Mouse (Mus musculus) forebrain, postnatal 0 days (tissue): ENCODE data around the gene Ptprd. TPM values are rescaled to one million over a fixed set of nuclear protein-coding genes. Genes with fewer than 3 reads are reported as not detected.

ENCODE experiments used
- ATAC-seq: fragments of 200-750 bp; cut with Nextera tagmentation; 2 replicates; pipeline ENCODE4 v1.8.0; 2017; ENCODE audit warnings: mild to moderate bottlenecking, moderate library complexity
- DNase-seq: peaks from one replicate; pipeline ENCODE4 v3.0.0-alpha.2; 2015
- H3K27ac ChIP-seq: fragments of 300-500 bp; sonication (generic); 2 replicates; pipeline ENCODE4 v1.5.1; 2014; ENCODE audit warnings: low read depth, mild to moderate bottlenecking, antibody characterized with exemption, low read length, moderate library complexity, mixed read lengths
- H3K27me3 ChIP-seq: fragments of 300-500 bp; sonication (generic); 2 replicates; pipeline ENCODE4 v1.6.1; 2014; ENCODE audit warnings: mild to moderate bottlenecking, low read length, mixed read lengths; ENCODE audit not compliant: insufficient read depth
- H3K36me3 ChIP-seq: fragments of 300-500 bp; sonication (generic); 2 replicates; pipeline ENCODE4 v1.6.1; 2014; ENCODE audit warnings: mild to moderate bottlenecking, moderate library complexity; ENCODE audit not compliant: insufficient read depth
- H3K4me1 ChIP-seq: fragments of 300-500 bp; sonication (generic); 2 replicates; pipeline ENCODE4 v1.6.1; 2014; ENCODE audit warnings: antibody characterized with exemption; ENCODE audit not compliant: insufficient read depth
- H3K4me2 ChIP-seq: fragments of 300-500 bp; sonication (generic); 2 replicates; pipeline ENCODE4 v1.6.1; 2014; ENCODE audit warnings: low read depth, mild to moderate bottlenecking, moderate library complexity
- H3K4me3 ChIP-seq: fragments of 300-500 bp; sonication (generic); 2 replicates; pipeline ENCODE4 v1.5.1; 2014; ENCODE audit warnings: low read depth, low read length, mixed read lengths
- H3K9ac ChIP-seq: fragments of 300-500 bp; sonication (generic); 2 replicates; pipeline ENCODE4 v1.6.1; 2014; ENCODE audit warnings: mild to moderate bottlenecking
- H3K9me3 ChIP-seq: fragments of 300-500 bp; sonication (generic); 2 replicates; pipeline ENCODE4 v1.6.1; 2016; ENCODE audit warnings: low read length
- CTCF ChIP-seq: sonication (generic); IDR thresholded peaks from 2 replicates; pipeline ENCODE4 v1.5.1; 2016; ENCODE audit warnings: antibody characterized with exemption, control low read depth, low read depth
- WGBS: fragments of 180-500 bp; shearing (Covaris S2); extraction: QIAGEN DNeasy Blood & Tissue Kit; methylation state at CpG from one replicate; pipeline ENCODE4 v1.1.7; 2014; 5-methylcytosine and 5-hydroxymethylcytosine counted together
- polyA plus RNA-seq: library from polyadenylated mRNA; unstranded; fragments of >200 nt; fragmentation: Nextera tagmentation; extraction: Ambion mirVana; gene quantifications from 2 replicates; pipeline ENCODE4 v1.2.1, GENCODE M21; 2015
- total RNA-seq: library from RNA; depleted of rRNA; stranded (reverse); fragments of >200 nt; gene quantifications from 2 replicates; pipeline ENCODE4 v1.2.3, GENCODE M21; 2014

The Ptprd gene
- total and polyA plus RNA-seq, 2 experiments from 2014 or later = 58.3 to 120 TPM

DNA sequence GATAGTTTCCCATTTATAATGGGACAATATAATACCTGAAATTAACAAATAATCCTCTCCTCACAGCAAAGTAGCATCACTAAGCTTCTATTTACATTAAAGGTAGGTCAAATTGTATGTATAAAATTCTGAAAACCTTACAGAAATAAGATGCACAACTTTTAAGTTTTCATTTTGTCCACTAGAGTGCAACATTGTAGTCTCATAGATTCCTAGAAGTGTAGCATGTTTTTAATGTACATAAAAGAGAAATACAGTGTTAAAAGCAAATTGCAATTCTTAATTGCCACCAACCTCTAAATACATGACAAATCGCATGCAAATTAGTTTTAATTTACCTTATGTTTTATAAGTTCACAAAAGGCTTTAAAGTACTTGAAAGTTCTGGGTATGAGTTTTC lies 556.1 kb downstream of the Ptprd start:
- WGBS = 60% methylated on average over 1 of the region's 1 CpGs
- Histone ChIP-seq H3K36me3 (no peaks in the 10 kb centered on the region), H3K4me1 (no peaks in the 10 kb centered on the region), H3K27me3 (no peaks in the 10 kb centered on the region), H3K27ac (no peak overlapping the region), H3K4me2 (no peak overlapping the region), H3K9ac (no peak overlapping the region), H3K9me3 (no peaks in the 10 kb centered on the region), H3K4me3 (no peak overlapping the region)
- ATAC-seq = no peak
- TF ChIP-seq CTCF = peak; percentile 57
- peak; percentile 31 for DNase-seq

- Histone ChIP-seq H3K9ac (no peak overlapping the region), H3K27ac (no peak overlapping the region)
Observed at GRCm38 (mm10) chr4:77649615-77650325, 562.0 kb downstream of the Ptprd start.

GRCm38 (mm10) chr4:77648911-77649310 lies 562.9 kb downstream of the Ptprd start:
- no peaks in the 10 kb centered on the region for H3K27me3 ChIP-seq
- H3K9ac ChIP-seq = no peak overlapping the region
- no peak overlapping the region for H3K27ac ChIP-seq
- WGBS = 82% methylated on average over 2 of the region's 2 CpGs
- H3K9me3 ChIP-seq = no peaks in the 10 kb centered on the region
- no peaks in the 10 kb centered on the region for H3K36me3 ChIP-seq
- H3K4me2 ChIP-seq = no peak overlapping the region
- H3K4me1 ChIP-seq = no peaks in the 10 kb centered on the region
- DNase-seq (no peak), ATAC-seq (no peak)
- no peak for TF ChIP-seq CTCF
- H3K4me3 ChIP-seq = no peak overlapping the region

More at GRCm38 (mm10) chr4:77649615-77650325, 562.0 kb downstream of the Ptprd start:
- Histone ChIP-seq H3K27me3 (no peaks in the 10 kb centered on the region), H3K36me3 (no peaks in the 10 kb centered on the region), H3K9me3 (no peaks in the 10 kb centered on the region), H3K4me1 (no peaks in the 10 kb centered on the region), H3K4me2 (no peak overlapping the region), H3K4me3 (no peak overlapping the region)
- WGBS = 85% methylated on average over 3 of the region's 3 CpGs
- TF ChIP-seq CTCF = no peak
- ATAC-seq (no peak), DNase-seq (no peak)

DNA sequence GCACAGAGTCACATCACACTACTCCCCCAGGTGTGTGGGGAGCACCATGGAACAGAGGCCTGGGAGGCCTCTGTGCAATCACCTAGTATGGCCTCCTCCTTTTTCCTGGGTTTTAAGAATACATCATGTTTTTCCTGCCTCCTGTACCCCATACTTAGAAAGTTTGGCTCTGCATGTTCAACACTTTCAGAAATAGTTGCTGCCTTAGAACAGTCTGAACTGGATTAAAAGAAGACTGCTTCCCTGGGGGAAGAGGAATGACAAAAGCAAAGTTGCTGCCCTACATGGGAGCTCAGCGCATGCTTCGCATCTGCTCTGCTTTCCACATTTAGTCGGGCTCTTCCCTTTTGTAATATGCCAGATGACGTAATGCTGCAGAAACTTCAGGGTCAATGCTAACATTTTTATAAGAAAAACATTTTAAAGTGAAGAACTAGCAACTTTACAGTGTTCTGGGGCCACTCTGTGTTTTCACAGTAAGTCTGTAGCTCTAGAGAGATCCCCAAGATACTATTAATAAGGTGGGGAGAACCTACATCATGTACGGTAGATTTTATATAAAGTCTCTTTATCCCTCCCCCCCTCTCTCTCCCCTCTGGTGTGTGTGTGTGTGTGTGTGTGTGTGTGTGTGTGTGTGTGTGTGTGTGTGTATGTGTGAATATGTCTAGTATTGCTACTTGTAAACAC lies 564.2 kb downstream of the Ptprd start:
- DNase-seq = no peak
- Histone ChIP-seq H3K9ac (no peak overlapping the region), H3K4me2 (no peak overlapping the region), H3K9me3 (no peaks in the 10 kb centered on the region), H3K4me1 (no peaks in the 10 kb centered on the region), H3K4me3 (no peak overlapping the region), H3K27ac (no peak overlapping the region), H3K27me3 (no peaks in the 10 kb centered on the region), H3K36me3 (no peaks in the 10 kb centered on the region)
- ATAC-seq = 0 out of 2 replicates have a peak, but pooled peaks have one; percentile 23
- WGBS = 71% methylated on average over 5 of the region's 5 CpGs
- TF ChIP-seq CTCF = no peak

DNA sequence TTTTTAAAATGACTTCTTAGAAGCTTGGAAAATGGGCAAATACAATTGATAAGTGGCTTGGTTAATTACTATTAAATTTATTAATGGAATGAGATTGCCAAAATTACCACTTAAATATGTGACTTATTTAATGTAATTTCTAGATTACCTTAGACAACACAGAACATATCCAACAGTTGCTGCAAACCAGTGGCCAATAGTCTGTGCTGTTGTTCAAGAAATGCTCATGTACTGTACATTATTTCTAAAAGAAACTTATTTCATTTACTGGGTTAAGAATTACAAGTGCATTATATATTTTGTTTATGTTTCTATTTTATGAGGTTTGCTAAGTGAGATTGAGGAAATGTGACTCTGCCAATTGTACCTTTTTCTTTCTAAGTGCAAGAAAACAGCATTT lies 567.3 kb downstream of the Ptprd start:
- H3K4me1 ChIP-seq = no peaks in the 10 kb centered on the region
- H3K27ac ChIP-seq = no peak overlapping the region
- H3K36me3 ChIP-seq = no peaks in the 10 kb centered on the region
- ATAC-seq (no peak), DNase-seq (peak; percentile 34)
- peak; percentile 45 for TF ChIP-seq CTCF
- no peak overlapping the region for H3K4me2 ChIP-seq
- H3K9me3 ChIP-seq = no peaks in the 10 kb centered on the region
- no peak overlapping the region for H3K9ac ChIP-seq
- H3K4me3 ChIP-seq = no peak overlapping the region
- no peaks in the 10 kb centered on the region for H3K27me3 ChIP-seq

DNA sequence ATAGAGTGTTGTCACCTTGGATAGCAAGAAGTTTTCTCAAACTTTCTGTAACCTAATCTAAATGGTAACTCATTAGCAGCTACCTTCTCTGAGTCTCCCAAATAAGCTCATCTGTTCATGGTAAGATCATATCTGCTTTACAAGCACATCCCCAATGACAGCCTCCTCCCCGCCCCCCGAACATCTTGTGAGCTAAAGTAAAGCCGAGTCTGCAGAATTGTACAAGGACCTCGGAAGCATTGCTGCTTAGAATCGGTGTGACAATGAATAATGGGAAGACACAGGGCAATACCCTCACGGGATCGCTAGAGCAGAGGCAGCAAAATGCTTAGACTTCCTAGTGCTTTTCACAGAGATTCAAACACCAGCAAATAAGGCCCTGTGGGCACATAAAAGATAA lies 571.7 kb downstream of the Ptprd start:
- H3K36me3 ChIP-seq = no peaks in the 10 kb centered on the region
- no peak overlapping the region for H3K4me3 ChIP-seq
- no peak for TF ChIP-seq CTCF
- no peak for ATAC-seq
- no peak overlapping the region for H3K9ac ChIP-seq
- no peak overlapping the region for H3K27ac ChIP-seq
- DNase-seq = no peak
- H3K9me3 ChIP-seq = no peaks in the 10 kb centered on the region
- no peaks in the 10 kb centered on the region for H3K4me1 ChIP-seq
- no peaks in the 10 kb centered on the region for H3K27me3 ChIP-seq
- no peak overlapping the region for H3K4me2 ChIP-seq
- 80% methylated on average over 7 of the region's 7 CpGs for WGBS

GRCm38 (mm10) chr4:77613129-77613528 lies 598.6 kb downstream of the Ptprd start:
- H3K9ac ChIP-seq = no peak overlapping the region
- no peak for TF ChIP-seq CTCF
- H3K4me1 ChIP-seq = no peaks in the 10 kb centered on the region
- no peaks in the 10 kb centered on the region for H3K9me3 ChIP-seq
- H3K27ac ChIP-seq = no peak overlapping the region
- H3K4me2 ChIP-seq = no peak overlapping the region
- WGBS = 98% methylated on average over 1 of the region's 1 CpGs
- H3K36me3 ChIP-seq = no peaks in the 10 kb centered on the region
- no peaks in the 10 kb centered on the region for H3K27me3 ChIP-seq
- no peak for DNase-seq
- ATAC-seq = no peak
- no peak overlapping the region for H3K4me3 ChIP-seq
